Mouse (Mus musculus): Measurements from ENCODE around the gene 0610010F05Rik. TPM values are rescaled to one million over a fixed set of nuclear protein-coding genes. Genes with fewer than 3 reads are reported as not detected.

0610010F05Rik gene
- 1 to 10 TPM; 3.9 to 7.3 TPM for total RNA-seq (2023)

GRCm38 (mm10) chr11:23632945-23633878 is at the start of gene 0610010F05Rik:
Gene 0610010F05Rik, minus strand, starts transcription at chr11:23633639.

DNA sequence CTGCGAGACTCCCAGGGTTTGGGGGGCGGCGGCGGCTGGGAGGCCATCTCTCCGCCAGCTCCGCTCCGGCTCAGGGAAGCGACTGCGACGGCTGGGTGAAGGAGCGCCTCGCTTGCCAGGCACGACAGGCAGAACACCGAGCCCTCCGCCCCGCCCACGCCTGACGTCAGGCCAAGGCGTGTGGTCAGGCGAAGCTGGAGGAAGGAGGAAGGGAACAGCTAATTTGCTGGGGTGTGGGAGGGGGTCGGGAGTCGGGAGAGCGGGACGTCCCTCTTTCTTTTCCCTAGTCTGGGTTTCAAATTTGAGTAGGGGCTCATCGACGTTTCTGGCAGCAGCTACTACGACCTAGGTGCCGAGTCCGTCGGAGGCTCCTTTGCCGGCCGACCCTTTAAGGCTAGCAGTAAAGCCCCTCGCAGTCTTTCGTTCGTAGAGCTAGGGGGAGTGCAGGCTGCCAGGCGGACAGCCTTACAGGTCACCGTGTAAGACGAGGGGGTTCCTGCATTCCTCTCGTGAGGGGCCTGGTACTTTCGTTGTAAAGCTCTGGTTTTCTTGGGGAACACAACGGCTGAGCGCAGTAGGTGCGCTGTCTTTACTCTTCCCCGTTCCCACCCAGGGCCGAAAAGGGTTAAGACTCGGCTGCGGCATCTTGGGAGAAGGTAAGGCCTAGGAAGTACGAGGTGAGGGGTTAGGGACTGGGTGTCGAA is 32.5 kb upstream of the 0610010F05Rik start, which contains the start of gene Pex13:
Gene Pex13, minus strand, starts transcription at position 162 of the 704 bp plus-strand sequence.

GRCm38 (mm10) chr11:23665311-23665786 is 31.9 kb upstream of the 0610010F05Rik start, which contains the start of gene Pus10:
Gene Pus10, plus strand, starts transcription at chr11:23665674.

DNA sequence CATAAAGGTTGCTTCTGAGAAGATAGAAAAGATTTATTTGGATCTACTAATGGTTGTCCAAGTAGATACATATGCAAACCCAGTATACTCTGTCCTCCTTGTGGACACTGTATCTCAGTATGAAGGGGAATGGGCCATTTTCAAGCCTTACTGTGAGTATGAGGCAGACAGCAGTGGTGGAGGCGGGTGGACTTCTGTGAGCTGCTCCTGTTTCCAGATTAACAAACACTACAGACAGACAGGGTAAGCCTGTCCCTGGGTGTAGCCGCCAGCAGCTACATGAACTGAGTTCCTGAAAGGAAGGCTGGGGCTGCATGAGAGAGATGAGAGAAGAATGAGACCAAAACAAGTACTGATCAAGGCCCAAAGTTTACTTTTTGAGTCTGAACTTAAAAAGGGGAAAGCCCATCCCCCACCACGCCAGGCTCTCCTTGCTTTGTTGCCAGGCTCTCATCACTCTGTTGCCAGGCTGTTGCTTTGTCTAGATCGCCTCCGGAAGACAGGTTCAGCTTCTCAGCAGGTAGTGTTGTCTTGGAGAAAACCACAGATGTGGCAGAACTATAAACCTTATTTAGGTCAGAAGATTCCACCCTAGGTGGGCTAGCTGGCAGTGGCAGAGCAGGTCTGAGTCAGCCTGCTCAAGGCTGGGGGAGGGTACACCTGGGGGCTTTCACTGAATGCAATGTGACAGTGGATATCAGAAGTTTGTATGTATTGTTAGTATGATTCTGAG is 112.8 kb downstream of the 0610010F05Rik start, which contains the start of gene 1700093K21Rik:
Gene 1700093K21Rik, minus strand, starts transcription at position 683 of the 733 bp plus-strand sequence.

Other genes starting within 250 kb of the 0610010F05Rik start
- 10 to 100 TPM; 45.6 to 58.7 TPM for gene Ahsa2, start 135.6 kb downstream of the 0610010F05Rik start, total RNA-seq (2023)
- gene 1700093K21Rik, start 112.5 kb downstream of the 0610010F05Rik start, total RNA-seq (2023): not detected
- gene Pus10, start 32.0 kb upstream of the 0610010F05Rik start, total RNA-seq (2023): 10 to 100 TPM; 21.0 to 24.9 TPM
- gene Pex13, start 32.3 kb upstream of the 0610010F05Rik start, total RNA-seq (2023): 10 to 100 TPM; 20.8 to 21.6 TPM
- gene Rel, start 137.3 kb upstream of the 0610010F05Rik start, total RNA-seq (2023): 10 to 100 TPM; 39.3 to 42.4 TPM

All from T-cell, adult 66 days (primary cell).